Mouse (Mus musculus) embryonic facial prominence, embryonic 13.5 days (tissue): ENCODE measurements around the gene Nphs1. TPM values are rescaled to one million over a fixed set of nuclear protein-coding genes. Genes with fewer than 3 reads are reported as not detected.
"Not testable (repeated sequence)": the region's sequence is repeated elsewhere in the genome, so short reads cannot be mapped to it uniquely, and the experiment has no call there.

ENCODE experiments used
- ATAC-seq: fragments of 200-750 bp; cut with Nextera tagmentation; 2 replicates; pipeline ENCODE4 v1.8.0; 2017; ENCODE audit warnings: low read depth; ENCODE audit not compliant: insufficient number of reproducible peaks, insufficient read depth, low FRiP score, low TSS enrichment
- H3K27ac ChIP-seq: fragments of 300-500 bp; sonication (generic); 2 replicates; pipeline ENCODE4 v1.5.1; 2015; ENCODE audit warnings: moderate library complexity, mild to moderate bottlenecking, inconsistent platforms
- H3K27me3 ChIP-seq: fragments of 300-500 bp; sonication (generic); 2 replicates; pipeline ENCODE4 v1.6.1; 2015; ENCODE audit warnings: mild to moderate bottlenecking, inconsistent platforms
- H3K36me3 ChIP-seq: fragments of 300-500 bp; sonication (generic); 2 replicates; pipeline ENCODE4 v1.6.1; 2015; ENCODE audit warnings: mild to moderate bottlenecking, inconsistent platforms
- H3K4me1 ChIP-seq: fragments of 300-500 bp; sonication (generic); 2 replicates; pipeline ENCODE4 v1.6.1; 2015; ENCODE audit warnings: inconsistent platforms
- H3K4me2 ChIP-seq: fragments of 300-500 bp; sonication (generic); 2 replicates; pipeline ENCODE4 v1.6.1; 2015; ENCODE audit warnings: moderate library complexity, mild to moderate bottlenecking, inconsistent platforms
- H3K4me3 ChIP-seq: fragments of 300-500 bp; sonication (generic); 2 replicates; pipeline ENCODE4 v1.5.1; 2015; ENCODE audit warnings: mild to moderate bottlenecking, inconsistent platforms
- H3K9ac ChIP-seq: fragments of 300-500 bp; sonication (generic); 2 replicates; pipeline ENCODE4 v1.6.1; 2015; ENCODE audit warnings: mild to moderate bottlenecking, inconsistent platforms
- H3K9me3 ChIP-seq: fragments of 300-500 bp; sonication (generic); 2 replicates; pipeline ENCODE4 v1.6.1; 2016; ENCODE audit warnings: inconsistent platforms
- WGBS: fragments of 180-500 bp; shearing (Covaris S2); methylation state at CpG from one replicate; pipeline ENCODE4 v1.1.7; 2015; ENCODE audit warnings: mixed read lengths; 5-methylcytosine and 5-hydroxymethylcytosine counted together
- polyA plus RNA-seq: library from polyadenylated mRNA; unstranded; fragments of >200 nt; fragmentation: Nextera tagmentation; extraction: Ambion mirVana; gene quantifications from 2 replicates; pipeline ENCODE4 v1.2.1, GENCODE M21; 2015

Gene Nphs1
- polyA plus RNA-seq, 1 experiment from 2014 or later, result 0.13 TPM

DNA sequence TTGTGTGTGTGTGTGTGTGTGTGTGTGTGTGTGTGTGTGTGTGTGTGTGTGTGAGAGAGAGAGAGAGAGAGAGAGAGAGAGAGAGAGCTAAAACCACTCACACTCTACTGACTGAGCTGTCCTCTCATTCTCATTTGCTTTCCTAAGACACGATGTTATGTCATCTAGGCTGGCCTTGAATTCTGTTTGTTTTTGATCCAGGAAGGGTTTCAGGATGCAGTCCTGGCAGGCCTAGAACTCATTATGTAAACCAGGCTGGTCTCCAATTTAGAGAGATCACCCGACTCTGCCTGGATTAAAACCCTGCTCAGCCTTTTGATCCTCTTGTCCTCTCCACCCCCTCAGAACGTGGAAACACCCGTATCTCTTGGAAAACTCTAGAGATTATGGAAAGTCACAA, 5.9 kb downstream of the Nphs1 start:
- Histone ChIP-seq H3K4me2 (no peak overlapping the region), H3K9me3 (no peaks in the 10 kb centered on the region), H3K36me3 (no peaks in the 10 kb centered on the region), H3K4me1 (peaks cover 6% of the 10 kb centered on the region; the same call in 1 of the 2 replicates), H3K4me3 (no peak overlapping the region), H3K27ac (no peak overlapping the region), H3K9ac (no peak overlapping the region), H3K27me3 (peaks cover 97% of the 10 kb centered on the region)
- ATAC-seq, result no peak
- WGBS, result 14% methylated on average over 4 of the region's 4 CpGs

DNA sequence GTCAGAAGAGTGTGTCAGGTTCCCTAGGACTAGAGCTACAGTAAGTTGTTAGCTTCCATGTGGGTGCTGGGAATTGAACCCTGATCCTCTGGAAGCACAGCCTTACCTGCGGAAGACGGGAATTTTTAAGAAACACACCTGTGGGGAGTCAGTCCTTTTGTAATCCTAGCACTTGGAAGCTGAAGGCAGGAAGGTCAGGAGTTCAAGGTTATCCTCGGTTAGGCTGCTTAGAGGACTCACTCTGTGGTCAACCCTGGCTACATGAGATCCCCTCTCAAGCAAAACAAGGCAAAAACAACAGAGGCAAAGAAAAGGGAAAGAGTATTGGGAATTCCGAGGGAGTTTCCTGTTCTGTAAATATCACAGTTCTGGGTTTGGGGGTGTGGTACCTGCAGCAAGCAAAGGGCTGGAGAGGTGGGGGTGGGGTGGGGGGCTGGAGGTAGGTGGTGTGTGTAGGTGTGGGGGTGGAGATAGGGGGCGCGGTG, 6.7 kb downstream of the Nphs1 start:
- Histone ChIP-seq H3K27me3 (peaks cover 90% of the 10 kb centered on the region), H3K9me3 (no peaks in the 10 kb centered on the region), H3K4me2 (no peak overlapping the region), H3K27ac (no peak overlapping the region), H3K36me3 (no peaks in the 10 kb centered on the region), H3K4me1 (peaks cover 6% of the 10 kb centered on the region; the same call in 1 of the 2 replicates), H3K9ac (no peak overlapping the region), H3K4me3 (no peak overlapping the region)
- WGBS, result 11% methylated on average over 6 of the region's 6 CpGs
- ATAC-seq, result no peak

DNA sequence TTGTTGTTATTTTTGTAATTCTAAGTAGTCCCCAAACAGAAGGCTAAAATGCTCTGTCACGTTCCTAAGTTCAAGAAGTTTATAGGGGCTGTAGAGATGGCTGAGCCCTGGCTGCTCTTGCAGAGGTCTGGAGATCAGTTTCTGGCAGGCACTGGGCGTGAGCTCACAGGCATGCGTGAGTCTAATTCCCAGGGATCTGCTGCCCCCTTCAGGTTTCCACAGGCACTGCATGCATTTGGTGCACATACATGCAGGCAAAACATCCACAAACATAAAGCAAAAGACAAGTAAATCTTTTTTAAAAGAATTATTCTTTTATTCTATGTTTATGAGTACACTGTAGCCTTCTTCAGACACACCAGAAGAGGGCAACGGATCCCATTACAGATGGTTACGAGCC, 14.3 kb downstream of the Nphs1 start:
- H3K36me3 ChIP-seq, result no peaks in the 10 kb centered on the region
- peaks cover 1% of the 10 kb centered on the region; the same call in 1 of the 2 replicates for H3K4me1 ChIP-seq
- H3K4me2 ChIP-seq, result no peak overlapping the region
- no peak overlapping the region for H3K9ac ChIP-seq
- no peak overlapping the region for H3K4me3 ChIP-seq
- 44% methylated on average over 5 of the region's 5 CpGs for WGBS
- H3K9me3 ChIP-seq, result no peaks in the 10 kb centered on the region
- ATAC-seq, result no peak
- H3K27ac ChIP-seq, result no peak overlapping the region
- peaks cover 15% of the 10 kb centered on the region for H3K27me3 ChIP-seq

GRCm38 (mm10) chr7:30474999-30475398, 16.9 kb downstream of the Nphs1 start:
- no peak overlapping the region for H3K4me3 ChIP-seq
- H3K27me3 ChIP-seq, result peaks cover 14% of the 10 kb centered on the region
- peaks cover 5% of the 10 kb centered on the region; the same call in 1 of the 2 replicates for H3K4me1 ChIP-seq
- H3K9me3 ChIP-seq, result no peaks in the 10 kb centered on the region
- no peak for ATAC-seq
- no peak overlapping the region for H3K27ac ChIP-seq
- no peak overlapping the region for H3K4me2 ChIP-seq
- 77% methylated on average over 4 of the region's 4 CpGs for WGBS
- H3K9ac ChIP-seq, result no peak overlapping the region
- no peaks in the 10 kb centered on the region for H3K36me3 ChIP-seq

GRCm38 (mm10) chr7:30476136-30476535, 18.0 kb downstream of the Nphs1 start:
- not testable (repeated sequence) for ATAC-seq, H3K27ac ChIP-seq, H3K4me1 ChIP-seq, H3K4me2 ChIP-seq, H3K9me3 ChIP-seq, H3K9ac ChIP-seq, H3K4me3 ChIP-seq, H3K36me3 ChIP-seq
- peaks cover 16% of the 10 kb centered on the region for H3K27me3 ChIP-seq
- 82% methylated on average over 7 of the region's 7 CpGs for WGBS

DNA sequence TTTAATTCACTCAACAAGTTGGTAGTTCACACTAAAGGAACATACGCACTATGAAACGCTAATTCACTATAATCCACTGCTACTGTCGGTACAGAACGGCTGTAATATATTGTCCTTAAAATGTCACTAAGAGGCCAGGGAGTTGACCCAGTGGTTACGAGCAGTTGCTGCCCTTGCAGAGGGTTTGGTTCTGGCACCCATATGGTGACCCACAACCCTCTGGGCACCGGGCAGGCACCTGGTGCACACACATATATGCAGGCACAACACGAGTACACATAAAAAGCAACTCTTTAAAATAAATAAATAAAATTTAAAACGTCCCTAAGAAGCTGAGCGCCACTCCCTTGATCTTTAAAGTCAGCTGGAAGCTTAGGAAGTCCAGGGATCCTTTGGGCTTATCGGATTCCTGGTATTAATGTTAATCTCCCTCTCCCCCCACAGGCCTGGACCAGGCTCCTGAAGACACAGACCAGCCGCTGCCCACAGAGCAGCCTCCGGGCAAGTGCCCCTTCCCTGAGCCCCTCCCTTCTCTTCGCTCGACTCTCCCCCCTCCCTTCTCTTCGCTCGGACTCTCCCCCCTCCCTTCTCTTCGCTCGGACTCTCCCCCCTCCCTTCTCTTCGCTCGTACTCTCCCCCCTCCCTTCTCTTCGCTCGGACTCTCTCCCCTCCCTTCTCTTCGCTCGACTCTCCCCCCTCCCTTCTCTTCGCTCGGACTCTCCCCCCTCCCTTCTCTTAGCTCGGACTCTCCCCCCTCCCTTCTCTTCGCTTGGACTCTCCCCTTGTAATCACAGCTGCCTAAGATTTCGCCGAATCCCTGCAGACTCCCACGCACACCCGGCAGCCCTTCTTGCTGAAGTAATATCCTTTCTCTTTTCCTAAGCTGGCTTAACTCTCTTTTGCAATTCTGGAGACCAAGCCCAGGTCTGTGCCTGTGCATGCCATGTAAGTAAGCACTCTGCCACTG, 19.6 kb downstream of the Nphs1 start:
- no peak overlapping the region for H3K27ac ChIP-seq
- WGBS, result 7% methylated on average over 32 of the region's 32 CpGs
- H3K27me3 ChIP-seq, result peaks cover 17% of the 10 kb centered on the region
- peaks cover 5% of the 10 kb centered on the region; the same call in 1 of the 2 replicates for H3K4me1 ChIP-seq
- no peaks in the 10 kb centered on the region for H3K36me3 ChIP-seq
- H3K9me3 ChIP-seq, result no peaks in the 10 kb centered on the region
- ATAC-seq, result no peak
- 0 out of 2 replicates have a peak overlapping the region, but pooled peaks have one; percentile 44 for H3K9ac ChIP-seq
- peak overlapping the region; percentile 55 for H3K4me2 ChIP-seq
- H3K4me3 ChIP-seq, result peak overlapping the region; percentile 24

DNA sequence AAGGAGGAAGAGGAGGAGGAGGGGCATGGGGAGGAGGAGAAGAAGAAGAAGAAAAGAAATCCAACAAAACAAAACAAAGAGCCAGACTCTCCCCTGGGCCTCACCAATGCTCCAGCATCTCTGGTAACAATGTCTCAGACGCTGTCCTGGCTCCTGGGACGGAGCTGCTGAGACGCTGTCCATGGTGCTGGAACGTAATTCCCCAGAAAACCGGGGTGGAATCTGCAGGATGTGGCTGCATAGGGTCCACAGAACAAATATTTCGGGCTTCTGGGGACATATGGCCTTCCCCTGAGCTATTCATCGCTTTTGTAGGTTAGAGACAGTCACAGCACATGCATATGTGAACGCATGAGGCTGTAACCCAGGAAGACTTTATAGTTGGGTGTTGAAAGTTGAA, 26.1 kb downstream of the Nphs1 start:
- 11% methylated on average over 8 of the region's 8 CpGs for WGBS
- no peak for ATAC-seq
- no peaks in the 10 kb centered on the region for H3K4me1 ChIP-seq

DNA sequence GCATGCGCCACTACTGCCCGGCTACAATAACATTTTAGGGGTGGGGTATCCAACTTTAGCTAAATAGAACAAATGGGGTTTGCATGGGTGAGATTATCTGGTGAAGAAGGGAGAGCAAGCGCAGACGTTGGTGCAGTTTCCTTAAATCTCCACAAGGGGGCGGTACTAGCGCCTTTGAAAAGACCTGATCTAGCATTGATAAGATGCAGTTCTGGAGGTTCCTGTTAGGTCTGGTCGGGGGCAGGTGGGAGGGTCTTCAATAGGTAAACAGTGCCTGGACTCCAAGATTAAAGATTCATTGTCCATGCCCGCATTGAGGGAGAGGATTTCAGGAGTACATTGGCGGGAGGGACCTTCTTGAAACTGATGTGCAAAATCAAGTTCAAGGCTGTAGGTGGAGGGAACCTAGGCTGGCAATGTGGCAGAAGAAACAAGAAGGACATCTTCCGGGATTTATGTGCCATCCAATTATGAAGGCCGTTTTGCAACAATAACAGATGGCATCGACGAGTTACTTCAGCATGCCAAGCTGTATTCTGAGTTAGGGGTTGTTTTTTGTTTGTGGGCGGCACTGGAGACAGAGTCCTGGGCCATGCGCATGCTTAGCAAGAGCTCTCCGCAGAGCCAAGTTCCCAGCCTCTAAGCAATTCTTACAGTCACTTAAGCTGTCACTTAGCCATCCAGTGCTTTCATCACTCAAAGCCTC, 32.3 kb downstream of the Nphs1 start:
- H3K9me3 ChIP-seq, result no peaks in the 10 kb centered on the region
- no peak overlapping the region for H3K4me3 ChIP-seq
- ATAC-seq, result no peak
- no peak overlapping the region for H3K4me2 ChIP-seq
- H3K27ac ChIP-seq, result no peak overlapping the region
- H3K9ac ChIP-seq, result no peak overlapping the region
- peaks cover 14% of the 10 kb centered on the region for H3K27me3 ChIP-seq
- 28% methylated on average over 16 of the region's 16 CpGs for WGBS
- no peaks in the 10 kb centered on the region for H3K36me3 ChIP-seq
- H3K4me1 ChIP-seq, result 0 out of 2 replicates have a peak, but pooled peaks cover 3% of the 10 kb centered on the region

More for the DNA sequence above, 26.1 kb downstream of the Nphs1 start:
- Histone ChIP-seq H3K27ac (no peak overlapping the region), H3K4me3 (no peak overlapping the region), H3K36me3 (no peaks in the 10 kb centered on the region), H3K4me2 (no peak overlapping the region), H3K9me3 (no peaks in the 10 kb centered on the region), H3K9ac (no peak overlapping the region), H3K27me3 (0 out of 2 replicates have a peak, but pooled peaks cover 10% of the 10 kb centered on the region)

DNA sequence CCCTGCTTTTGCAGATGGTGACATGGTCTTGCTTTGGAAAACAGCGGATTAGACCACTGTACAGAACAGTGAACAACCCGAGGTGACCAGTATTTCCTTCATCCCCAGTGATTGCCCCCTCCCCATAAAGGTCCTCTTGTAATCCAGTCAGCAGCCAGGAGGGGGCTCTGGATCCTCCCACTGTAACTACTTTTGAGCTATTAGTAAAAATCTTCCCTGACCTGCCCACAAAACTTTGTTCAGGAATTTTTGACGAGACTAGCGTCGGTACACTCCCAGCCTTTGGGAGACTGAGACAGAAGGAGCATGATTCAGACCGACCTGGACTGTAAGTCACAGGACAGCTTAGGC, 32.8 kb downstream of the Nphs1 start:
- no peak for ATAC-seq

GRCm38 (mm10) chr7:30492765-30493164, 34.6 kb downstream of the Nphs1 start:
- Histone ChIP-seq H3K9ac (no peak overlapping the region), H3K27me3 (peaks cover 14% of the 10 kb centered on the region), H3K27ac (no peak overlapping the region), H3K36me3 (no peaks in the 10 kb centered on the region), H3K4me1 (0 out of 2 replicates have a peak, but pooled peaks cover 3% of the 10 kb centered on the region), H3K9me3 (no peaks in the 10 kb centered on the region), H3K4me2 (no peak overlapping the region), H3K4me3 (no peak overlapping the region)
- ATAC-seq, result no peak
- 18% methylated on average over 4 of the region's 4 CpGs for WGBS

More for the DNA sequence above, 32.8 kb downstream of the Nphs1 start:
- Histone ChIP-seq H3K27ac (no peak overlapping the region), H3K4me2 (peak overlapping the region; percentile 34), H3K9me3 (no peaks in the 10 kb centered on the region), H3K4me1 (0 out of 2 replicates have a peak, but pooled peaks cover 3% of the 10 kb centered on the region), H3K9ac (no peak overlapping the region), H3K4me3 (no peak overlapping the region), H3K36me3 (no peaks in the 10 kb centered on the region), H3K27me3 (peaks cover 14% of the 10 kb centered on the region)
- 17% methylated on average over 6 of the region's 6 CpGs for WGBS

- no peak within 1 kb of the TSS for H3K27ac ChIP-seq
- H3K27me3 ChIP-seq, result peaks cover 14% of the 10 kb centered on the region
- no peaks in the 10 kb centered on the region for H3K36me3 ChIP-seq
- no peak within 1 kb of the TSS for H3K4me3 ChIP-seq
- H3K4me2 ChIP-seq, result no peak within 1 kb of the TSS
- no peak within 1 kb of the TSS for H3K9ac ChIP-seq
- 63% methylated on average over 11 of the region's 11 CpGs for whole genome bisulfite sequencing
- H3K4me1 ChIP-seq, result 0 out of 2 replicates have a peak, but pooled peaks cover 3% of the 10 kb centered on the region
- no peak for ATAC-seq
- H3K9me3 ChIP-seq, result no peaks in the 10 kb centered on the region
Observed at GRCm38 (mm10) chr7:30493401-30493931, 35.4 kb downstream of the Nphs1 start, which contains the start of gene Prodh2. Prodh2 (plus strand) TSS chr7:30493622.
